In genomic region chr7:35729621-35730031, GRCm38 (mm10) we compare ENCODE assay signal across 9 mouse cellular contexts. TPM values are rescaled to one million over a fixed set of nuclear protein-coding genes. Genes with fewer than 3 reads are reported as not detected.
A peak's percentile ranks its signal among the peaks of the same experiment; 100 is the strongest.
DNase-seq lines count a peak whose midpoint lies in the region; ATAC-seq lines count a peak whose summit lies in the region.
"Had no signal": no experiment of that assay in that cellular context is flagged by ENCODE, and none has a peak within 500 bp of the region (broad histone marks: within the 10 kb centered on the region; RNA-seq: fewer than 3 reads in every experiment).

No protein-coding gene starts in this region.

- H3K27me3 ChIP-seq in midbrain, embryonic 16.5 days (ENCODE audit: control insufficient read depth, insufficient read depth, low read depth, low read length) = no peaks in the 10 kb centered on the region
- H3K27me3 ChIP-seq in midbrain, embryonic 14.5 days (ENCODE audit: control insufficient read depth, insufficient read depth, low read length) = no peaks in the 10 kb centered on the region
- H3K27me3 ChIP-seq in forebrain, embryonic 15.5 days = no peaks in the 10 kb centered on the region

- H3K27ac ChIP-seq in midbrain, embryonic 16.5 days (ENCODE audit: low read length) = no peak overlapping the region
- H3K27ac ChIP-seq in midbrain, embryonic 14.5 days (replicated peaks; ENCODE audit: low read depth, low read length) = no peak overlapping the region
- no peak overlapping the region for H3K27ac ChIP-seq in forebrain, embryonic 15.5 days (replicated peaks)

- peak; percentile 28; the same call in 1 of the 2 replicates for ATAC-seq in midbrain, embryonic 16.5 days
- no peak for ATAC-seq in midbrain, embryonic 14.5 days (ENCODE audit: low FRiP score, low TSS enrichment)
- no peak for ATAC-seq in forebrain, embryonic 15.5 days (replicated peaks)

- no peaks in the 10 kb centered on the region; the same call in 1 of the 2 replicates for H3K4me1 ChIP-seq in midbrain, embryonic 16.5 days (ENCODE audit: control insufficient read depth, insufficient read depth, low read length)
- no peaks in the 10 kb centered on the region for H3K4me1 ChIP-seq in midbrain, embryonic 14.5 days (ENCODE audit: control insufficient read depth, insufficient read depth, low read length)
- H3K4me1 ChIP-seq in forebrain, embryonic 15.5 days = peaks cover 29% of the 10 kb centered on the region

- H3K4me3 ChIP-seq in midbrain, embryonic 16.5 days (ENCODE audit: low read depth, low read length) = no peak overlapping the region
- H3K4me3 ChIP-seq in midbrain, embryonic 14.5 days (replicated peaks; ENCODE audit: low read depth, low read length) = no peak overlapping the region
- H3K4me3 ChIP-seq in forebrain, embryonic 15.5 days = no peak overlapping the region

- peak; percentile 33 for DNase-seq in adrenal gland, postnatal 10 days
- no peak for DNase-seq in adrenal gland, postnatal 4 days (ENCODE audit: low spot score in 2 of 2)
- DNase-seq in midbrain, embryonic 14.5 days = no peak
- DNase-seq in lung, postnatal 4 days = peak; percentile 34 to 56
- no peak for DNase-seq in yolk sac, embryonic 10.5 days (ENCODE audit: low spot score)
- DNase-seq in spleen, adult 12 weeks (ENCODE audit: low spot score) = no peak
- DNase-seq: kidney, adult 8-10 months had no signal

- H3K9ac ChIP-seq in midbrain, embryonic 16.5 days (ENCODE audit: low read depth, low read length) = no peak overlapping the region
- no peak overlapping the region for H3K9ac ChIP-seq in midbrain, embryonic 14.5 days (replicated peaks; ENCODE audit: low read length)
- H3K9ac ChIP-seq in forebrain, embryonic 15.5 days (replicated peaks) = no peak overlapping the region

- H3K36me3 ChIP-seq in midbrain, embryonic 16.5 days (ENCODE audit: control insufficient read depth, insufficient read depth, low read length) = peaks cover 14% of the 10 kb centered on the region; the same call in 1 of the 2 replicates
- H3K36me3 ChIP-seq in midbrain, embryonic 14.5 days (ENCODE audit: control insufficient read depth, insufficient read depth, low read length) = peaks cover 23% of the 10 kb centered on the region
- H3K36me3 ChIP-seq in forebrain, embryonic 15.5 days = peaks cover 26% of the 10 kb centered on the region

- no peaks in the 10 kb centered on the region; the same call in 1 of the 2 replicates for H3K9me3 ChIP-seq in midbrain, embryonic 16.5 days (replicated peaks; ENCODE audit: control insufficient read depth, low read length, poor library complexity, severe bottlenecking)
- no peaks in the 10 kb centered on the region for H3K9me3 ChIP-seq in midbrain, embryonic 14.5 days (ENCODE audit: control insufficient read depth, low read length)
- no peaks in the 10 kb centered on the region for H3K9me3 ChIP-seq in forebrain, embryonic 15.5 days

- H3K4me2 ChIP-seq in midbrain, embryonic 16.5 days (ENCODE audit: low read length) = no peak overlapping the region
- H3K4me2 ChIP-seq in midbrain, embryonic 14.5 days (ENCODE audit: low read length) = no peak overlapping the region
- no peak overlapping the region for H3K4me2 ChIP-seq in forebrain, embryonic 15.5 days (replicated peaks)

- WGBS in midbrain, embryonic 16.5 days = 83% methylated on average over 9 of the region's 9 CpGs
- WGBS in midbrain, embryonic 14.5 days = 91% methylated on average over 9 of the region's 9 CpGs
- 78% methylated on average over 9 of the region's 9 CpGs for WGBS in forebrain, embryonic 15.5 days

RNA-seq across cellular contexts. Expression of gene Dpy19l3, which starts 24.6 kb away (rescaled TPM):
- 10 to 100 TPM; 39.5 to 39.8 TPM for total RNA-seq in adrenal gland, postnatal 10 days (2021)
- 10 to 100 TPM; 63.6 to 70.9 TPM for total RNA-seq in adrenal gland, postnatal 4 days (2021)
- polyA plus RNA-seq in midbrain, embryonic 16.5 days (2015; fragmentation: Nextera tagmentation; extraction: Ambion mirVana) = 42.4 and 44.6 TPM in 2 replicates
- polyA plus RNA-seq in midbrain, embryonic 14.5 days (2014; fragmentation: Nextera tagmentation; extraction: Ambion mirVana) = 44.1 and 52.7 TPM in 2 replicates
- 50.3 and 54.6 TPM in 2 replicates for polyA plus RNA-seq in forebrain, embryonic 15.5 days (2015; fragmentation: Nextera tagmentation; extraction: Ambion mirVana)

Comparison
In these comparisons a context has a peak if more than half of its experiments do, and no peak if none do; other contexts are left out.
1. DNase-seq: peak in adrenal gland, postnatal 10 days (single experiment) and lung, postnatal 4 days (2 of 2); none in adrenal gland, postnatal 4 days (0 of 2), midbrain, embryonic 14.5 days (single experiment), yolk sac, embryonic 10.5 days (single experiment) and spleen, adult 12 weeks (single experiment).